Mouse (Mus musculus): ENCODE data around the gene Zfp984. TPM values are rescaled to one million over a fixed set of nuclear protein-coding genes. Genes with fewer than 3 reads are reported as not detected.

Gene Zfp984
- polyA plus RNA-seq (2012; rRNA removed), result 3.5 and 6.7 TPM in 2 replicates

GRCm38 (mm10) chr4:147809292-147809965, at the start of gene Zfp984:
Zfp984 (minus strand) TSS chr4:147809788.

GRCm38 (mm10) chr4:147847614-147848583, 38.3 kb upstream of the Zfp984 start, which contains the start of gene Zfp933:
Zfp933 (minus strand) TSS chr4:147848366.

Other genes starting within 250 kb of the Zfp984 start
- 1.3 and 2.2 TPM in 2 replicates for gene Zfp979, start 167.3 kb downstream of the Zfp984 start, polyA plus RNA-seq (2012; rRNA removed)
- not detected in 2 replicates for gene Zfp534, start 107.2 kb downstream of the Zfp984 start, polyA plus RNA-seq (2012; rRNA removed)
- gene Zfp933, start 38.6 kb upstream of the Zfp984 start, polyA plus RNA-seq (2012; rRNA removed), result 7.0 and 9.1 TPM in 2 replicates
- gene Miip, start 59.0 kb upstream of the Zfp984 start, polyA plus RNA-seq (2012; rRNA removed), result 82.4 and 102 TPM in 2 replicates
- 13.5 and 17.3 TPM in 2 replicates for gene Fv1, start 59.2 kb upstream of the Zfp984 start, polyA plus RNA-seq (2012; rRNA removed)
- 29.4 and 32.8 TPM in 2 replicates for gene Mfn2, start 94.9 kb upstream of the Zfp984 start, polyA plus RNA-seq (2012; rRNA removed)
- gene Plod1, start 127.0 kb upstream of the Zfp984 start, polyA plus RNA-seq (2012; rRNA removed), result 17.5 and 26.6 TPM in 2 replicates
- gene 2510039O18Rik, start 131.1 kb upstream of the Zfp984 start, polyA plus RNA-seq (2012; rRNA removed), result 38.0 and 39.9 TPM in 2 replicates
- 4.8 and 6.4 TPM in 2 replicates for gene Nppb, start 176.0 kb upstream of the Zfp984 start, polyA plus RNA-seq (2012; rRNA removed)
- gene Nppa, start 190.9 kb upstream of the Zfp984 start, polyA plus RNA-seq (2012; rRNA removed), result 85.8 and 91.4 TPM in 2 replicates
- gene Clcn6, start 229.0 kb upstream of the Zfp984 start, polyA plus RNA-seq (2012; rRNA removed), result 35.8 and 36.3 TPM in 2 replicates
- 33.7 and 39.2 TPM in 2 replicates for gene Mthfr, start 229.3 kb upstream of the Zfp984 start, polyA plus RNA-seq (2012; rRNA removed)